Mouse (Mus musculus) liver, postnatal 0 days (tissue): Measurements from ENCODE around the gene Trim24.

Experiments used
- CTCF ChIP-seq: sonication (generic); IDR thresholded peaks from 2 replicates; pipeline ENCODE4 v1.5.1; 2016; ENCODE audit warnings: antibody characterized with exemption, low read depth
- EP300 ChIP-seq: IDR thresholded peaks from 2 replicates; pipeline ENCODE4 v1.6.1; 2016; ENCODE audit warnings: antibody characterized with exemption, low read depth, mild to moderate bottlenecking

DNA sequence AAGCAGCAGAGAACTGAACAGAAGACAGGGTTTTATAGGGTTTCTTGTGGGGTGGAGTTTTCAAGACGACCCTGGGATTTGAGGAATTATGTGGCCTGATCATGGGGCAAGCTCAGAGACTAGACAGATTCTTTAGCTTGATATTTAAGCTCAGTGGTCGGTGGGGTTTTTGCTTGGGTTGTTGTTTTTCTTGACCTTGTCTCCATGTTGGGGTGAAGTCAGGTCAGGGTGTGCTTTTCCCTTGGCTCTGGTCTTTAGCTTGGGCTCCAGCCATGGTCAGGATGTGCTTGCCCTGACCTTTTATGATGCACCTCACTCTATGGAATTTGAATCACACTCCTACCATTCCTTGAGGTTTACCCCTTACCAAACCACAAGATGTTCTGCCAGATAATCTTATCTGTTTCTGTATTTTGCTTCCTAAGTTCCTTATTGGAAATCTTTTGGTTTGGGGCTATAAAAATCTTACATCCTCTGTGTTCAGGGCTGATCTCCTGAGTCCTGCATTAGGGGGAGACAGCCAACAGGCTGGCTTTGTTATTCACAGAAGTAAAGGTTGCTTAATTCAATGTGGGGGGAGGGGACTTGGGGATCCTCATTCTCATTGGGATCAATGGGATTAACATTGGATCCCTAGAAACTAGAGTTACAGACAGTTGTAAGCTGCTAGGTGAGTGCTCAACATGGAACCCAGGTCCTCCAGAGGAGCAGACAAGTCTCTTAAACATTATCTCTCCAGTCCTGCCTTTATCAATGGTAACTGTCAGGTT, 6.5 kb upstream of the Trim24 start:
- TF ChIP-seq CTCF (no peak), EP300 (no peak)
